Mouse (Mus musculus) spleen, postnatal 4 days (tissue): ENCODE data around the gene Slco1c1.
A peak's percentile ranks its signal among the peaks of the same experiment; 100 is the strongest.

Experiments used
- DNase-seq, 2 experiments: peaks; one replicate each; pipeline ENCODE4 v3.0.0; 2022; ENCODE audit warnings: low spot score in 2 of 2

The Slco1c1 gene

GRCm38 (mm10) chr6:141523747-141524640 is at the start of gene Slco1c1:
Gene Slco1c1 (plus strand): TSS chr6:141524368.
- peak in 1 of 2 experiments; percentile 32 for DNase-seq

GRCm38 (mm10) chr6:141474696-141475095 is 49.5 kb upstream of the Slco1c1 start:
- no peak for DNase-seq

- DNase-seq, result no peak
Measured at GRCm38 (mm10) chr6:141485302-141486021, 38.7 kb upstream of the Slco1c1 start.

GRCm38 (mm10) chr6:141487266-141487665 is 36.9 kb upstream of the Slco1c1 start:
- DNase-seq, result no peak

- no peak for DNase-seq
Measured at GRCm38 (mm10) chr6:141488619-141489018, 35.5 kb upstream of the Slco1c1 start.

GRCm38 (mm10) chr6:141494909-141495308 is 29.3 kb upstream of the Slco1c1 start:
- DNase-seq, result no peak

- DNase-seq, result no peak
Measured at GRCm38 (mm10) chr6:141495634-141496418, 28.3 kb upstream of the Slco1c1 start.

GRCm38 (mm10) chr6:141499511-141499910 is 24.7 kb upstream of the Slco1c1 start:
- DNase-seq, result no peak

GRCm38 (mm10) chr6:141501171-141501570 is 23.0 kb upstream of the Slco1c1 start:
- no peak for DNase-seq

GRCm38 (mm10) chr6:141522541-141522940 is 1.6 kb upstream of the Slco1c1 start:
- DNase-seq, result no peak

GRCm38 (mm10) chr6:141525787-141526186 is 1.6 kb downstream of the Slco1c1 start:
- no peak for DNase-seq

- no peak for DNase-seq
Measured at GRCm38 (mm10) chr6:141530865-141531264, 6.7 kb downstream of the Slco1c1 start.

GRCm38 (mm10) chr6:141537298-141537697 is 13.1 kb downstream of the Slco1c1 start:
- no peak for DNase-seq

- DNase-seq, result no peak
Measured at GRCm38 (mm10) chr6:141541136-141541535, 17.0 kb downstream of the Slco1c1 start.

GRCm38 (mm10) chr6:141543344-141543743 is 19.2 kb downstream of the Slco1c1 start:
- DNase-seq, result no peak

GRCm38 (mm10) chr6:141558118-141558517 is 34.0 kb downstream of the Slco1c1 start:
- DNase-seq, result no peak

GRCm38 (mm10) chr6:141567366-141567765 is 43.2 kb downstream of the Slco1c1 start:
- no peak for DNase-seq

GRCm38 (mm10) chr6:141567852-141568558 is 43.8 kb downstream of the Slco1c1 start:
- no peak for DNase-seq

- DNase-seq, result no peak
Measured at GRCm38 (mm10) chr6:141568559-141568946, 44.4 kb downstream of the Slco1c1 start.

- no peak for DNase-seq
Measured at GRCm38 (mm10) chr6:141576646-141577200, 52.6 kb downstream of the Slco1c1 start.

GRCm38 (mm10) chr6:141584791-141585403 is 60.7 kb downstream of the Slco1c1 start:
- no peak for DNase-seq
